Mouse (Mus musculus) stomach, postnatal 0 days (tissue): ENCODE results near the gene Chmp2a.

Experiments
- CTCF ChIP-seq: IDR thresholded peaks from 2 replicates; pipeline ENCODE4 v1.5.1; 2016; ENCODE audit warnings: antibody characterized with exemption, low read depth, mild to moderate bottlenecking, moderate library complexity
- EP300 ChIP-seq: optimal IDR thresholded peaks from 2 replicates; pipeline ENCODE3; 2016; ENCODE audit warnings: antibody characterized with exemption

DNA sequence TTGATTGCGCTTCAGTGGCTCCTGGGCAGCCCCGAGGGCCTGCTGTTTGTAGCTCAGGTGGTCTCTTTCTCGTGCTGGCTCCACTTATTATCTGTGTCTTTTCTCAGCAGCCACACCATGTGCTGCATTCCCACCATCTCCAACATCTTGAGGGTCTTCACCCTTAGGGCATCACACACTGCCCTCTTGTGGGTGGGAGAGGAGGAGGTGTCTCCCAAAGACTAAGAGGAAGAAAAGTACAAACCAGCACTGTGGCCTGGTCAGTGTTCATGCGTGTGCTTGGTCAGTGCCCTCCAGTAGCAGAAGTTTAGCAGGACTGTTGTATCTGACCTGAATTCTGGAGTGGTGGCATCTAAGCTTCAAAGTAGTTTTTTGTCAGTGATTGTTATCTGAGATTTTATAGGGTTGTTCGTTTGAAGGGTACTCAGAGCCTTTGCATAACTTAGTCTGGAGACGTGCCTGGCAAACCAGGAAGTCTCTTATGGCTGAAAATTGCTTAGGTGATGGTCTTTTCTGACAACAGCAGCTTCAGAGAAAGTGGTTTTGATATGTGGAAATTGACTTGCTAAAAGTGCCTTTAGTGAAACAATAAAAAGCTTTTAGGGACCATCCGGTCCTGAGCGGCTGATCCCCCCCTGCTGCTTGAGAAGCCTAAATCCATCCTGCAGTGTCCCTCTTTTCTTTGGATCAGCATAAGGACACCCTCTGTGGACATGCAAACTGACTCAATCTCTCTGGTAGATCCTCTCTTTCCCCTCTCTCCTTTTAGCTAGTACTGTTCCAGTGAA lies 22.5 kb upstream of the Chmp2a start:
- TF ChIP-seq CTCF: peak; percentile 40
- no peak for TF ChIP-seq EP300
